Mouse (Mus musculus) kidney, postnatal 36 days (tissue): ENCODE measurements around the gene Hmgb1.
A peak's percentile ranks its signal among the peaks of the same experiment; 100 is the strongest.

Experiments used
- DNase-seq, 2 experiments: peaks; one replicate each; pipeline ENCODE4 v3.0.0; 2021 to 2022; ENCODE audit warnings: mixed read lengths in 2 of 2

Gene Hmgb1

DNA sequence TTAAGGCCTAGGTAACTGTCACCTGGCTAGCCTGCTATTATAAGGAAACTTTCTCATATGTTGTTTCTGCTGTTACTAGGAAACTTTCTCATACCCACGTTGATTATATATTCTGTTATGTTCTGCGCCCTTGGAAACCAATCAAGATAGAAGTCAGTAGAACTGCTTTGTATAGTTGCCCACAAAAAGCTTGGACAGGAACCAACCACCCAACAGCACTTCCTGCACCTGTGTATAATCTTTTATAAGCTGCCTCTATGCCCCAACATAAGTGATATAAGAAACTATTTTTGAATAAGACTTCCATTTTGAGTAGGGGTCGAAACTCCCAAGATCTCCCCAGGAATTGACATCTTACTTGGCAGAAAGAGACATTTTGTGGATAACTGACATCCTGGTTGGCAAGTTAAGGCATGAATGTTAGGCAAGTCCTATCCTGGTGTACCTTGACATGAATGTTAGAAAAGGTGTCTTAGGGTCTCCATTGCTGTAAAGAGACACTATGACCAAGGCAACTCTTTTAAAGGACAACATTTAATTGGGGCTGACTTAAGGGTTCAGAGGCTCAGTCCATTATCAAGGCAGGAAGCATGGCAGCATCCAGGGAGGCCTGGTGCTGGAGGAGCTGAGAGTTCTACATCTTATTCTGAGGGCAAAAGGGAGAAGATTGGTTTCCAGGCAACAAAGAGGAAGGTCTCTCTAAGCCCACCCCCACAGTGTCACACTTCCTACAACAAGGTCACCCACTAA lies 166.4 kb downstream of the Hmgb1 start:
- no peak for DNase-seq

DNA sequence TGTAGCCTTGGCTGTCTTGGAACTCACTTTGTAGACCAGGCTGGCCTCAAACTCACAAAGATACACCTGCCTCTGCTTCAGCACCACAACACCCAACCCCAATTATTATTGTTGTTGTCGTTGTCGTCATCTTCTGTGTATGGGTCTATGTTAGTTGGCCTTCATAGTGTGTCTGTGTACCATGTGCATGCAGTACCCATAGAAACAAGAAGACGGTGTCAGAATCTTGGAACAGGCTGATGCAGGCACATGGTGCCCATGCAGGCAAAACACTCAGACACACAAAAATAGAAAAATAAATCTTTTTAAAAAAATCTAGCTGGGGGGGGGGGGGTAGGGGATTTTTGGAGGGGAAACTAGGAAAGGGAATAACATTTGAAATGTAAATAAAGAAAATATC lies 167.1 kb downstream of the Hmgb1 start:
- DNase-seq, result no peak

DNA sequence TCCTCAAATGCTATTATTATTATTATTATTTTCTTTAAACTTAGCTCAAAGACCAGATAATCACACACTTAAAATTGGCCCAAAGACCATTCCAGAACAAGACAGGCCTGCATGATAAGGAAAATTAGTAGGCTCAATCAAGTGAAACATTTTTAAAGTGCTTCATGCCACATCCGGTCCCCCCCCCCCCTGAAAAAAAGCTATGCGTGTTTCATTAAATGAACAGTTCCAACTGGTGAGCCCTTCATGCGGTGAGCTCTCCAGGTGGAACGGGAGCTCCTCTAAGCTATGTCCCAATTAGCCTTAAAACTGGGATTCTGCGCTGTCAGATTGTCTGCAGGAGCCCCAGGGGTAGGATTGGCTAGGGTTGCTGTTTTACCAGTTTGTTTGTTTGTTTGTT lies 168.0 kb downstream of the Hmgb1 start:
- no peak for DNase-seq

DNA sequence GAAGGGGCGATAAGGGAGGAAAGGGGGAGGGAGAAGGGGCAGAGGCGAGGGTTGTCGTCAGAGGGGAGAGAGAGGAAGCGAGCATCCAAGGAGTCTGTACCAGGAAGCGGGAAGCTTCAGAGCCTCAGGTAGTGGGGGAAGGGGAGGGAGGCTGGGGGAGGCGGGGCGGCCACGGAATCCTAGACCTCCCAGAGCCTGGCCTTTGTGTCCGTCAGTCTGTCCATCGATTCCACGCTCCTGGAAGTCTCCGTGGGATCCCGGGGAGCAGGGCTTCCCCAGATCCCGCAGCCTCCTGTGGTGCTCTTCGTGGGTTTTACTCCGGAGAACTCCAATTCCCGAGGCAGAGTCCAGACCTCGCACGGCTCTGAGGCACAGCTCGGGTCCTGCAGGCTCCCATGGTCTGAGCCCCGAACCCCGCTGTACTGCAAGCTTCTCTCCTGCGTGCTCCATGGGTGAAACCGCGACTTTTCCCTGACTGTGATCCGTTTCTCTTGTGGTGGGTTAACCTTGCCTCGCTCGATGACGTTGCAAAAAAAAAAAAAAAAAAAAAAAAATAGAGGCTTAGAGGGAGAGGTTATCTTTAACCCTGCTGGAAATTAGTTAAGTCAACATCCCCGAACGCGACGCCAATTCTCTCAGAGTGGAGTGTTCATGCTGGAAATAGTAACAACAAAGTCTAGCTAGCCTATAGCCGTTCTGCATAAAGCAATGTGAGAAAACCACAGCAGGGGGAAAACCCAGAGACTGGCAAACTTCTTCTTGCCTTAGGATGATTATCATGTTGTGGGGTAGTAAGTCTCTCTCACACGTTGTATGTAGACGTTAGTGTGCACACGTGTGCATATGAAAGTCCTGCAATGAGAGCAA lies 168.7 kb downstream of the Hmgb1 start:
- DNase-seq, result peak in 1 of 2 experiments; percentile 56

DNA sequence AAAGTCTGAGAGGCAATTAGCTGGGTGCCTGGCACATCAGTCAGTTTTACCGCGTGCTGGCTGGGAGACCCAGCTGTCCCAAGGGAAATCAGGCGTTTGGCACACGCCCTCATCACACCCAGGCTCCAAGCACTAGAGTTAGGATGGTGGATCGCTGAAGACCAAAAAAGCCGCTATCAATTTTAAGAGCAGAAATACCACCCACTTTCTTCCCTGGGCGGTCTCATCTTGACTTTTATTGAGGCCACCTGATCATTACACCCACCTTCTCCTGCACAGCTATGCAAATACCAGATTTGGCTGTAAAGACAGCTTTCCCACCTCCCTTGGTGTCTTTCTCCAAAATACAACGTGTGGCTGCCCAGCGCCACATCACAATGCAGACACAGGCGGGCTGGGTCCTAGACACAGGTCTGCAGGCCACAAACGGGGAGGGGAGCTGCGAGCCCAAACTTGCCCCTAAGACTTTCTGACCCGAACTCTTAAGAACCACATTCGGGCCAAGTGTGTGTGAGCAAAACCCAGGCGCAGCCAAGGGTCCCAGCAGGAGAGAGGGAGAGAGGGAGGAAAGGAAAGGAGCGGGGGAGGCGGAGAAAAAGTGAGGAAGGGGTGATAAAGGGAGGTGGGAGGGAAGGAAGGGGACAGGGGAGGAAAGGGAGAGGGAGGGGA lies 169.6 kb downstream of the Hmgb1 start:
- DNase-seq, result no peak

DNA sequence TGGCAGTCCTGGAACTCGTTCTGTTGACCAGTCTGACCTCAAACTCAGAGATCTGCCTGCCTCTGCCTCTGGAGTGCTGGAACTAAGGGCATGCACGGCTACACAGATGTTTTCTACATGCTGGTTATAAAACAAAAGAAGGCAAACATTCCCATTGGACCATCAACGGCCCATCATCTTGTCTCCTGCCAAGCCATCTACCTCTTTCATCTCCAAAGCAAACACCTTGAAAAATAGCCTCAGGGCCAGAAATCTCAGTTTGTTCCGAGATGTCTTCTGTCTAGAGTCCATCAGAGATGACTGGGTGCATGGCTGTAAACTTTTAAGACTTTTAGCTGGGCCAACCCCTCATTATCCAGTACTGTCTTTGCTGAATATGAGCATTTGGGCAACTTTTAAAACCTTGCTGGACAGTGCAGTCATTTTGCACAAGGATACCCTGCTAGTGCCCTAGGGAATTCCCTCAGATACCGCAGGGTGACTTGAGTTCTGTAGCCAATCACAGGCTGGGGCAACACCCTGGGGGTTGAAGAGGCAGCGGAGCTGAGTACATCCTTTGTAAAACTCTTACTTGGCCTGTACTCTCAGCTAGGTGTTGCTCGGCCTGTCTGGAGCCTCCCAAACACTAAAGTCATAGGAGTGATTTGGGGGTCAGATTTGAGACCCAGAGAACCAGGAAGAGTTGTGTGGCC lies 170.3 kb downstream of the Hmgb1 start:
- DNase-seq, result no peak

DNA sequence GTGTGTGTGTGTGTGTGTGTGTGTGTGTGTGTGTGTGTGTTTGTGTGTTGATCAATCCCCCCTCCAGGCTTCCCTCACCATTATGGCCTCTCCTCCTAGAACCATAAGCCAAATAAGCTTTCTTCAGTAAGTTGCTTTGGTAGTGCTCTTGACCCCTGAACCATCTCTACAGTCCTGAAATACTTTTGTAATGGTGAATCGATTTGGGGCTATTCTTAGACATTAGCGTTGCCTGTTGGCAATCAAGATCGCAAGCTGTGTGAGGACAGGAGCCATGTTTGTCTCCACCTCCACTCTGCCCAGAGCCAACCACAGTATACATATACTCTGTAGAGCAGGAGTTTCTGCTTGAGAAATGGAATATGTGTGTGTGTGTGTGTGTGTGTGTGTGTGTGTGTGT lies 175.2 kb downstream of the Hmgb1 start:
- DNase-seq, result no peak

DNA sequence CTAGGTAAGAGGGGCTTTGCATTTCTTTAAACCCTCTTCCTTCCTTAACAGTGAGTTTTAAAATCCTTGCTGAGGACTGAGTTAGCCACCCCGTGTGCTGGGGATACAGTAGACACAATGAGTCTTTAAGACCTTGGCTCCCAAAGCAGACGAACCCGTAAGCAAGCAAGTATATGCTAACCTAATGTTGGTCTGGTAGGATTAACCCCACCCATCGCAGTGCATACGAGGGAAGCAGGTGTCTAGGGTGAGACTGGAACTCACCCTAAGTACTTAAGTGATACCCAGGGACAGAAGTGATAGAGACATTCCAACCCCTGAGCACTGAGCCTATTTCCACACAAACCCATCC lies 177.0 kb downstream of the Hmgb1 start:
- DNase-seq, result no peak

DNA sequence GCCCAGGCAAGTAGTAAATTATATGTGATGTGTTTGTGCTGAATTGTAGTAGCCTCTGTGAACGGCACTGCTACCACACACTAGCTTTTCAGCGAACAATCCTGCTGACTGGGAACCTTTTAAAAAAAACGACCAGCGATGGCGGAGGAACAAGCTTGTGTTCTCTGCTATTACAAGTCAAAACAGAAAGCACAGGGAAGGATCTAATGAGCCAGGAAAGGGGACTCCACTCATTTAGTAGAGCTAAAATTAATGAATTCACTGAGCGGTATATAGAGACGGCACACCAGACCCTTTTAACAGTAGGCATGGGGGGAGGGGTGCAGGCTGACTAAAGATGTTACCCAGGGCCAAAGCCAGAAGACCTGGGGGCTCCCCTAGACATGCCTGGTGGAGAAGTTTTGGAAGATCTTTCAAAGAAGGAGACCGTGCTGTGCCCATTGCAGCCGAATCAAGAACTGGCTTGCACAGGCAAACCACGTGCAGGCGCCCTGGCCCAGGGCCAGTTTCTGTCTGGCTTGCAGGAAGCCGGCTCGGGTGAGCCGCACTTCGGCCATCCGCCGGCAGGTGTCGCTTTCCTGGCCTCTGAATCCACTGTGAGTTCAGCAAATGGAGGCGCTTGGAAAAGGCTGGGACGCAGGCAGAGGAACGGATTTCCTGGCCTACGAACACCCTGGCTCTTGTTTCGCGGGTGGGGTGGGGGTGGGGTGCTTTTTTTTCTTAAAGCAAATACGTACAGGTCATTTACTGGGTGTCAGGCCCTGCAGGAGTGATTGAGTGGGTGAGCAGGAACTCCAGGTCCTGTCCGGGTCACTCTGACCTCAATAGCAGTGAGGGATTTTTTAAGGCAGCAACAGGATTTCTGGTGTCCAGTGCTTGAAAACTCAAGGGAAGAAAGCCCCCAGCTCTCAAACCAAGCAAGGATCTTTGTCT lies 177.7 kb downstream of the Hmgb1 start:
- peak; percentile 100 for DNase-seq

DNA sequence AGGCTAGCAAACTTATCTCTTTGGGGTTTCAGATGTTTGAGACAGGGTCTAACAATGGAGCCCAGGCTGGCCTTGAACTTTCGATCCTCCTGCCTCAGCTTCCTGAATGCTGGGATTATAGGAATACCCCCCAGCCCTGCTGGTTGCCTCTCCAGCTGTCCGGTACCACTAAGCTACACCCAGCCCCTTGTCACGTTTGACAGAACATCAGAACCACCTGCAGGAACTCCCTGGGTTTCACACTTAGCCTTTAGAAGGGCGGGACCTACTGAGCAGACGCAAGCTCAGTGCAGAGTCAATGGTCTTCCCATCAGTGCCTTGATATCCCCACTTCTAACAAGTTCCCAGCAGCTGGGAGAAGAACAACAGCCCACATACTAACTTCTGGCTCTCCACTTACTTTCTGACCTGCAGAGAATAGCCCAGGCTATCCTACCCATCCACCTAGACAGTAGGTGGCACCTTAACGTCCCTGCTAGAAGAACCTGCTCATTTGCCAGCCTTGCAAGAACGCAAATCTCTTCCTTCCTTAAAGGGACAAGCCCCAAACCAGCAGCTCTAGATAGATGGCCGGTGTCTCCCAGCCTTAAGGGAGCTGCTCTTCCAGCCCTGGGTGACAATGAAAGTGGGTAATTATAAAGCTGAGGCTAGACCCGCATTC lies 178.5 kb downstream of the Hmgb1 start:
- no peak for DNase-seq

DNA sequence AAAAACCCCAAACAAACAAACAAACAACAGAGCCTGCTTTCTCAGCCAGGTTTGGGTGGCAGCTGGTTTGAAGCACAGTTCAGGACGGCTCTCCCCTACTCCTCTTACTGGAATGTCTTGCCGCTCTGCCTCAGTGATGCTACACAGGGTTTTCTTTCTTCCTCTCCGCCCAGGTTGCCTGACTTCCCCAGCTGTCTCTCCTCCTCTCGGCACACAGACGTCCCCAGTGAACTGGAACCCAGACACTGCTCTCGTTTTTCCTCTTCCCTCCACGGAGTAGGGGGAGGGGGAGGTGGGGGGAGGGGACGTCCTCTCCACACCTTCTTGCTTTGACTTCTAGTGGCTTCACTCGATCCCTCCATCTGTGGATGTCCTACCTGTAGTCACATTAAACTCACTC lies 179.2 kb downstream of the Hmgb1 start:
- DNase-seq, result no peak

DNA sequence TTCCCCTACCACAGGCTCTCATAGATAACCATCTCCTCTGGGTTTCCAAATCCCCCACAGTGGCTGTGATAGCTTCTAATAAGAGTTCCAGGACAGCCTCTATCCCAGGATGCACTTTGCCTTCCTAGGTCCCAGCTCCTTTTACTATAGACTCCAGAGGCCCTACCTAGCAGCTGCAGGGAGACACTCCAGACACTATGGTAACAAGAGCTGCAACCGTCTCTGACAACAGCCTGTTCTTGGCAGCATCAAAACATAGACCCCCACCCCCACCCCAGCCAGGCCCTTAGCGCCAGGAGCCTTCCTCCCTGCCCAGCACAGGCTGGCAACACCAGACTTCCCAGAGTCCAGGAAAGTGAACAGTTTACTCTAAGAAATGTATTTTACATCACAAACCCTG lies 181.2 kb downstream of the Hmgb1 start:
- DNase-seq, result no peak

DNA sequence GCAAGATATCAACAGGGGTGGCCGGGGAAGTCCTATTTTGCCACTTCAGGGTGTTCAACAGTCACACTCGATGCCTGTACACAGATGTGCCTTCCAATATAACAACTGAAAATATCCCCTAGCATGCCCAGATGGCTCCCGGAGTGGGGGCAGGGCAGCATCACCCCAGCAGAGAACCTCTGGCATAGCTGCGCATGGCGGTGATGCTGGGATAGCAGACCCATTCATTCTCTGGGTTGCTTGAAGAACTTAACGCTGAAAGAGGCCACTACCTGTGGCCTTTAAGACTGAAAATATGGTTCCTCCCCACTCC lies 181.5 kb downstream of the Hmgb1 start:
- peak in 1 of 2 experiments; percentile 78 for DNase-seq

DNA sequence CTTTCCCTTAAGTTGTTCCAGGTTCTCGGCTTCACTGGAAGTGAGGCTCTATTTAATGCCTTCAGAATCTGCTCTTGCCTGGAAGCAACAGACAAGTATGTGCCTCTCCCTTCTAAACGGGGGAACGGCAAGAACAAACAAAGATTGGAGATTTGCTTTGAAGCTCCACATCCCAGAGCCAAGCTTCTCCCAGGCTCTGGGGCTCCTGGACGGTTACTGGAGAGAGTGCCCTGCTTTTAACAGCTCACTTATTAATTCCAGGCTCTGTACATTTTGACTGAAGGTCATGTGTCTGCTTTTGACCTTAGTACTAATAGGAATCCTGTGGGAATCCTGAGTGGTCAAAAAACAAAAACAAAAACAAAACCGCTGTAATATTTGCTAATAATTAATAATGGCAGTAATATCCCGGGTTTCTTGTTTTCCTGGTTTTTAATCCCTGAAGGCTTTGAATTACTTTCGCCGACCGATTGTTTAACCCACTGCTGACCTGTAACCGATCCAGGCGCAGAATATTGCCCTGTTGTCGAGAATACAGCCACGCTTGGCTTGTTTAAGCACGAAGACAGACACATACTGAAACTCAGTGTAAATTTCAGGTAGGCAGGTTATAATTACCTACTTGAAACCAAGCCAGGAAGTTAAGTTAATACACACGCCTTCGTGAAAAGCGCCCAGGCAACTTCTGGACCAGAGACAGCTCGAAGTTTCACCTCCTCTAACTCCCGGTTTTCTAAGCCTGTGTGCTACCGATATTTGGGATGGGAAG lies 182.1 kb downstream of the Hmgb1 start:
- DNase-seq, result peak; percentile 50 to 81

DNA sequence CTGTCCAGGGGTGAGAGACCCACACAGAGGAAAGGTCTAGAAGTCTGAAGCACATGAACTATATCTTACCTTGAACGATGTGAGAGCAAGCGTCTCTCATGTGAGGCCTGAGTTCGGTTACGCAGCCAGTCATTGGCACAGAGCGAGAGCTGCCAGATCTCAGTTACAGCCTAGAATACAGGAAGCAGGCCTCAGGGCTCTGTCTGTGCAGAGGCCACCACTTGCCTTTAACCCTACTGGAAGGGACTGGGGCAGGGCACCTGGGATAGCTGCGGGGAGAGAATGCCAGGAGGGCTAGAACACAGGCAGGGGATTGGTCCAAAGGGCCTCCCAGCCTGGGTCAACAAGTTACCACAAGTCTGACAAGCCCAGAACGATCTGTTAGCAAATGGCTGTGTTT lies 184.5 kb downstream of the Hmgb1 start:
- DNase-seq, result no peak

DNA sequence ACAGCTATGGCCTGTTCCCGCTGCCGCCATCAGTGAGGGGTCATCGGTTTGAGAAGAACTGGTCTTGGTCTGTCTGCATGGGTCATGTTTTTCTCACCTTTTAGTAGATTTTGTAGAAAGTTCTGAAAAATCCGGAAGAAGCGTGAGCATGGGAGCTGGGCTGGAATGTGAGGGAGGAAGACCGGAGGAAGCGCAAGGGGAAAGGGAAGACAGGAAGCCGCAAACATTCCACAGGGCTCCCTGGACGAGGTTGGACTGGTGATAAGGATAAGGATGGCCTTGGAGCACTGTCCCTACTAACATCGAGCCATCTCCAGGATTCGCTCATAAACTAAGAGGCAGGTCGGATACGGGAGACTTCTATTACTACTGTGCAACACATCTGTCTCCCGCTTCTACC lies 185.8 kb downstream of the Hmgb1 start:
- no peak for DNase-seq

DNA sequence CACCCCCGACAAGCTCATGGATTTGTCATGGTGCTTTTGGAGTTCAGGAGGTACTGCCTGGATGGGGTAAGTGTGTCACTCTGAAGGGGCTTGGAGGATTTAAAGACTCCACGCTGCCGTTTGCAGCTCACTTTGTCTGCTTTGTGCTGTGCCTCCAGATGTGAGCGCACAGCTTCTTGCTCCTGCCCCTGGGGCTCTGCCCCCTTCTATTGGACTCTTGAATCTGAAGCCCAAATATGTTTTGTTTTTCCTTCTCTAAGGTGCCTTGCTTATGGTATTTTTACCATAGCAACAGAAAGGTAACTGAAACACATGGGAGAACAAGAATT lies 187.6 kb downstream of the Hmgb1 start:
- no peak for DNase-seq
